Mouse (Mus musculus) bone marrow, adult 2 months (tissue): ENCODE results near the gene Klf1.

Source experiments
- CTCF ChIP-seq: fragments of 200-500 bp; IDR thresholded peaks from 2 replicates; pipeline ENCODE4 v1.5.1; 2011; ENCODE audit warnings: low read length, control low read depth; ENCODE audit not compliant: control insufficient read depth, insufficient read depth
- POLR2A ChIP-seq: fragments of 200-500 bp; IDR thresholded peaks from 2 replicates; pipeline ENCODE4 v1.6.1; 2011; ENCODE audit warnings: low read depth, mild to moderate bottlenecking, control low read depth, low read length, borderline replicate concordance; ENCODE audit not compliant: control insufficient read depth

DNA sequence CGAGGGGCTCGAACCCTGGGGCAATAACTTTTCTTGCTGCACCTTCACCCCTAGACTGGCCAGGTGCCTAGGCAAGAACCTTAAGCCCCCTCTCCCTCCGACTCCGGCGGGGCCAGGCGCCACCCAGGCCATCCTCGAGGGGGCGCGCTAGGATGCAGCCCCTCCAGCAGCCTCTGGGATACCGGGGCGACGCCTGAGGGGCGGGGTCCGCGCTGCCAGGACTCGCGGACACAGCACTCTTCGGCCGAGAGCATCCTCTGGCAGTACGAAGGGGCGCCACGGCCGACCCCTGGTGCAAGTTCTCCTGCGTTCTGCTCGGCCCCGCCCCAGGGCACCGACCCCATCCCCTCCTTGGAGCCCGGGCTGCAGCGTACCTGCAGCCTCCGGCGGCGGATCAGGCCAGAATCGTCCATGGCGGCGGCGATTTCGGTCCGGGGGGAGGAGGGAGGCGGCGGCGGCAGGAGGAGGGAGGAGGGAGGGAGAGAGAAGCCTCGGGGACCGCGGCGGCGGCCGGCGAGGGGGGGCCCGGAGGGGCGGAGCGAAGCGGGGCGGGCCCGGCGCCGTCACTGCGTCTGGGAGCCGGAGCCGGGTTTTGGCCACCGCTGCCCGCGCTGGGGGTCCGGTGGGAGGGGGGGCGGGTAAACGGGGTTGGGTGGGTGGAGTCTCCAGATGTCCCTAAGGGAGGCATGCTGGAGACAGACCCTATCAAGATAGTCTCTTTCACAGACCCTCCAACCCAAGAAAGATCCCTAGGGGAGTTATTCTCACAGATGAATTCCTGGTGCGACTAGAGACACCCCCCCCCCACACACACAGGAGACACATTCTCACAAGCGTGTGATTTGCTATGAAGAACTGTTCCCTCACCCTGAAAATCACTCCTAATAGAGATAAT is 44.2 kb downstream of the Klf1 start:
- no peak for TF ChIP-seq POLR2A
- TF ChIP-seq CTCF: no peak
